Mouse (Mus musculus) forebrain, embryonic 13.5 days (tissue): Measurements from ENCODE around the gene Erg. TPM values are rescaled to one million over a fixed set of nuclear protein-coding genes. Genes with fewer than 3 reads are reported as not detected.

ENCODE experiments used
- ATAC-seq: fragments of 200-750 bp; cut with Nextera tagmentation; 2 replicates; pipeline ENCODE4 v1.8.0; 2017
- H3K27ac ChIP-seq: fragments of 300-500 bp; sonication (generic); 2 replicates; pipeline ENCODE4 v1.5.1; 2015; ENCODE audit warnings: inconsistent platforms, mild to moderate bottlenecking, moderate library complexity
- H3K27me3 ChIP-seq: fragments of 300-500 bp; sonication (generic); 2 replicates; pipeline ENCODE4 v1.6.1; 2015; ENCODE audit warnings: mild to moderate bottlenecking, inconsistent platforms
- H3K36me3 ChIP-seq: fragments of 300-500 bp; sonication (generic); 2 replicates; pipeline ENCODE4 v1.6.1; 2015; ENCODE audit warnings: mild to moderate bottlenecking, inconsistent platforms; ENCODE audit not compliant: poor library complexity, severe bottlenecking
- H3K4me1 ChIP-seq: fragments of 300-500 bp; sonication (generic); 2 replicates; pipeline ENCODE4 v1.6.1; 2015; ENCODE audit warnings: inconsistent platforms
- H3K4me2 ChIP-seq: fragments of 300-500 bp; sonication (generic); 2 replicates; pipeline ENCODE4 v1.6.1; 2015; ENCODE audit warnings: inconsistent platforms, mild to moderate bottlenecking, moderate library complexity
- H3K4me3 ChIP-seq: fragments of 300-500 bp; sonication (generic); 2 replicates; pipeline ENCODE4 v1.5.1; 2015; ENCODE audit warnings: mild to moderate bottlenecking, inconsistent platforms
- H3K9ac ChIP-seq: fragments of 300-500 bp; sonication (generic); 2 replicates; pipeline ENCODE4 v1.6.1; 2015; ENCODE audit warnings: mild to moderate bottlenecking, inconsistent platforms
- H3K9me3 ChIP-seq: fragments of 300-500 bp; sonication (generic); replicated peaks from 2 replicates; pipeline ENCODE4 v1.6.1; 2016; ENCODE audit warnings: inconsistent platforms
- WGBS: fragments of 180-500 bp; shearing (Covaris S2); methylation state at CpG from one replicate; pipeline ENCODE4 v1.1.7; 2015; 5-methylcytosine and 5-hydroxymethylcytosine counted together
- polyA plus RNA-seq: library from polyadenylated mRNA; unstranded; fragments of >200 nt; fragmentation: Nextera tagmentation; extraction: Ambion mirVana; gene quantifications from 2 replicates; pipeline ENCODE4 v1.2.1, GENCODE M21; 2015

Gene Erg
- polyA plus RNA-seq, 1 experiment from 2014 or later: 1.8 TPM

DNA sequence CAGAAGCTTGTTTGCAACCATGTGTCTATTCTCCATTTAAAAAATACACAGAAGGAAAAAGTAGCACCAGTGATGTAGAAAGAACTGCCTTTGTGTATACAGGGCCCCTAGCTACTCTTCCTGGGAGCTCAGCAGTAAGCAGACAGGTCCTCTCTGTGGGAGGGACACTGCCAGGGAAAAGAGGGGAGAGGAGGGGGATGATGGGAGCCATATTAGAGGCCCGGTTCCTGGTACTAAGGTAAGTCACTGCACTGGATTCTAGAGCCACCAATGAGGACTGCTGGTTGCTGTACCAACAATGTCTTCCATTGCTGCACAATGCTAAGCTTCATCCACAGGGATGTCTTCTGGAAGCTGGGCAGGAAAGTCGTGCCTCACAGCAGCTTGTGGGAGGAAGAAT, 80.3 kb downstream of the Erg start:
- Histone ChIP-seq H3K4me1 (no peaks in the 10 kb centered on the region), H3K4me3 (no peak overlapping the region), H3K27me3 (no peaks in the 10 kb centered on the region), H3K9me3 (no peaks in the 10 kb centered on the region), H3K9ac (no peak overlapping the region), H3K4me2 (no peak overlapping the region), H3K27ac (no peak overlapping the region), H3K36me3 (no peaks in the 10 kb centered on the region)
- 81% methylated on average over 2 of the region's 2 CpGs for WGBS
- ATAC-seq: no peak

DNA sequence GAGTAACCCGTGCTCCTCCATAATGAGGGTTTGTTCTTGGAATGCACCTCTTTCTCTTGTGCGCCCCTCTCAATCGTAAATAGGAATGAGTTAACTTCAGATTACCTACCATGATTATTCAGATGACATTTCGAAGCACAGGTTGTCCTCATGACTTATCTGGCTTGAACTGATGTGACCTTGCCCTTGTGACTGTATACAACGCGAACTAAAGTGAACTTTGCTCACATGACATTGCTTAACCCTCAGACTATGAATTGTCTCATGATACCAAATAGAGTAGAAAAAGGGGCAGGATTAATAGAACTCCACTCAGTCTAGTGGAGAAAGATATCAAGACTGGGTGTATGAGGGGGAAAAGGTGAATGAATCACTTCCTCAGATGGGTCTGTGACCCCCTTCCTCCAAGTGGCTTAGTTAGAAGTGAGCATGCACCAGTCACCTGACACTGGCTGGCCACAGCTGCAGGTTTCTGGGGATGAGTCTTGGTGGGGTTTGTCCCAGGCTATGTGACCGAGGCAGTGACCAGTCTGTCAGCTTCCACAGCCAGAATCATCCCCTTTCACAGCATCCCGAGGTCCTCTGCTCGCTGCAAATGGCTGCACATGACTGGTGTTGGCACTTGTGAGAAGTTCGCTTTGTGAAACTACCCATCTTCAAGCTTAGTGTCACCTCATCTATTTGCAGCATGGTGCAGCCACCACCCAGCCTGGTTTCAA, 89.7 kb downstream of the Erg start:
- Histone ChIP-seq H3K27ac (no peak overlapping the region), H3K9ac (no peak overlapping the region), H3K36me3 (no peaks in the 10 kb centered on the region), H3K4me1 (no peaks in the 10 kb centered on the region), H3K4me3 (no peak overlapping the region), H3K4me2 (no peak overlapping the region), H3K9me3 (no peaks in the 10 kb centered on the region), H3K27me3 (no peaks in the 10 kb centered on the region)
- no peak for ATAC-seq
- WGBS: 90% methylated on average over 10 of the region's 10 CpGs

DNA sequence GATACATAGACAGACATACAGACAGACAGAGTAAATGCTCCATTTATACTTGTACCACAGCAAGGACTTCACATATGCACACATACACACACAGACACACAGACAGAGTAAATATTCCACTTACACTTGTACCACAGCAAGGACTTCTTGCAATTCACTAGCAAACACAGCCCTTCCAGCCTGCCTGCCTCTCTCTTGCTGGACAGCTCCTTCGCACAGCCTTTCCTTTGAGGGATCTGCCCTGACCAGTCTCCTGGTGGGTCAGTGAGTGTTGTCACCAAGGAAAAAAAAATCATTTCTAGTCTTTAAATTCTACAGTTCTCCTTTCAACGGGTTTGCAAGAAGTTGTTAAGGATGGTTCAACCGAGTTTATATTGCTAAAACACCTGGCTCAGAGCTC, 92.3 kb downstream of the Erg start:
- Histone ChIP-seq H3K27ac (no peak overlapping the region), H3K9ac (no peak overlapping the region), H3K27me3 (no peaks in the 10 kb centered on the region), H3K4me1 (no peaks in the 10 kb centered on the region), H3K9me3 (no peaks in the 10 kb centered on the region), H3K4me2 (no peak overlapping the region), H3K36me3 (no peaks in the 10 kb centered on the region), H3K4me3 (no peak overlapping the region)
- ATAC-seq: no peak
- WGBS: 62% methylated on average over 3 of the region's 3 CpGs

DNA sequence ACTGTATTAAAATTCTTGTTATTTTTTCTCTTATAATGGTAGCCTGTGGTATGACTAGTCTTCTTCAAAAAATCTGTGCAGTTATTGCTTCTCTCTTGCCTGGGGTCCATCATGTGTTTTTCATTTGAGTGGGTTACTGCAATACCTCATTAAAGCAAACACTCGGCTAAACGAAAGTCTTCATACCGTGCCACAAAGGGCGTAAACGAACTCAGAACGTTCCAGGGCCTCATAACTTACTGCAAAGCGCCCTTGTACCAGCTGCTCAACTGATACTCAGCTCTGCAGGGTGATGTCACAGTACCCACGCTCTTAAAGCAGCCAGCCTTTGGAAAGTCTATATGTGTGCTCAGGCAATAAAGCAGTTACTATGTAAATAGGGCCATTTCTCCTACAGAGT, 93.1 kb downstream of the Erg start:
- ATAC-seq: no peak
- no peak overlapping the region for H3K4me3 ChIP-seq
- H3K9me3 ChIP-seq: no peaks in the 10 kb centered on the region
- H3K27ac ChIP-seq: no peak overlapping the region
- no peaks in the 10 kb centered on the region for H3K27me3 ChIP-seq
- H3K36me3 ChIP-seq: no peaks in the 10 kb centered on the region
- WGBS: 64% methylated on average over 8 of the region's 8 CpGs
- H3K9ac ChIP-seq: no peak overlapping the region
- H3K4me2 ChIP-seq: no peak overlapping the region
- H3K4me1 ChIP-seq: no peaks in the 10 kb centered on the region

DNA sequence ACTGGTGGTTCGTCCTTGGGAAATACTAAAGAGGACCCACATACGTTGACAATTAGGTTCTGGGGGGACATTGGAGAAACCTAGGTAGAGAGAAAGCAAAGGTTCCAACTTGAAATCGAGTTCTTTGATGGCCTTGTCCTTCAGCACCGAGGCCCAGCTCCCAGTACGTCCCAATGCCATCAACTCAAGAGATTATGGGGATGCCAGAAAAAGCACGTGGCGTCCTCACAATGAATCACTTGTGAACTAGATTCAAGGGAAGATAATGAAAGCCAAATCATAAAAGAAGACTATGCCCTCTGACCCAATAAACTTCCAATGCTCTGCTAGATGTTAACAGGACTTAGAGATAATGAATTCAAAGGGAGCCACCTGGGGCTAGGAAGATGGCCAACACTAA, 94.2 kb downstream of the Erg start:
- Histone ChIP-seq H3K27ac (no peak overlapping the region), H3K27me3 (no peaks in the 10 kb centered on the region), H3K4me3 (no peak overlapping the region), H3K9ac (no peak overlapping the region), H3K36me3 (no peaks in the 10 kb centered on the region), H3K4me2 (no peak overlapping the region), H3K4me1 (no peaks in the 10 kb centered on the region), H3K9me3 (no peaks in the 10 kb centered on the region)
- no peak for ATAC-seq
- 83% methylated on average over 7 of the region's 7 CpGs for WGBS

DNA sequence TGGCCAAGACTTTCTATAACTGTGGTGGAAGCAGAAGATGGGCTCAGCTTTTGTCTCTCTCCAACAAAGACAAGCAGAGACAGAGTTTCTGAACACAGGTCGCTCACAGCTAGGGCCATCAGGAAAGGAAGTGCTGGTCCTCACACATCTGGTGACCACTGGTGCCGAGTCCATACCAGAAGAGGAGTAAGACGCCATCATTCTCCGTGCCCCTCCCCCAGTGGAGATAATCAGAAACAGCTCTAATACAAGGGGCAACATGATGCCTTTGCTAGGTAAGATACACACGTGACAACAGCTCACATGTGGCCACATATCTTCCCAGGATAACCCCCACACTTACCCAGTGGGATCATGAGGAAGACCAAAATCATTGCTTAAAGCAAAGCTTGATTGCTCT, 96.0 kb downstream of the Erg start:
- ATAC-seq: no peak

DNA sequence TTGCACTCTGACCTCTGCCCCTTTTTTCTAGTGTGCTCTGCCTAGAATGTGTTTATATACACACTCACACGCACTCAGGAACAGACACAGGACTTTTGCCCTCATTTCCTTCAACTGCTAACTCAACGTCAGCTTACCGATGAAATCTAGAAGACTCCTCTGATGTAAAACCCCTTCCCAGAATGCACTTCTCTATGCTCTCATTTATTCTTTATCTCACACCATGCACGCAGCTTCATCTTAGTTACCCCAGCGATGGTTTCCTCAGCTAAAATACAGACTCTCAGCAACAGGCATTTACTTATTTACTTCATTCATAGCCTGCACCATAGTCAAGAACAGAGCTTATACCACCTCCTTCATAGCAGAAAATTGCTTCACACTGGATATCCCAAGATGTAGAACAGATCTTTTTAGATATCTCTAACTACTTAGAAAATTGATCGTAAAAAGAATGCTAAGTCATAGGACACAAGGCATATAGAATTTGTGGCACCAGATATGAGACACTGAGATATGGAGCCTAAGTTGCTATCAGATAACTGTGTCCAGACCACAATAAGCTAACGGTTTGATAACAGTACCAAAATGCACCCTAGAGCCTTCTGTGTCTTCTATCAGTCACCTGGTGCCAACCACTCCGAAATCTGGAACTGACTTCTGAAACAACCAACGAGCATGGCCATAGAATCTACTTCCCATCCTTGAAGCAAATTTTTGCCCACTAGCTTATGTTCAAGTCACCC, 98.6 kb downstream of the Erg start:
- Histone ChIP-seq H3K9me3 (no peaks in the 10 kb centered on the region), H3K27ac (no peak overlapping the region), H3K4me1 (no peaks in the 10 kb centered on the region), H3K27me3 (no peaks in the 10 kb centered on the region), H3K36me3 (no peaks in the 10 kb centered on the region), H3K9ac (no peak overlapping the region), H3K4me3 (no peak overlapping the region), H3K4me2 (no peak overlapping the region)
- no peak for ATAC-seq
- 92% methylated on average over 9 of the region's 9 CpGs for WGBS

More for the DNA sequence above, 96.0 kb downstream of the Erg start:
- no peaks in the 10 kb centered on the region for H3K36me3 ChIP-seq
- no peaks in the 10 kb centered on the region for H3K4me1 ChIP-seq
- H3K9ac ChIP-seq: no peak overlapping the region
- no peak overlapping the region for H3K4me2 ChIP-seq
- H3K9me3 ChIP-seq: no peaks in the 10 kb centered on the region
- no peak overlapping the region for H3K27ac ChIP-seq
- no peak overlapping the region for H3K4me3 ChIP-seq
- no peaks in the 10 kb centered on the region for H3K27me3 ChIP-seq
- WGBS: 80% methylated on average over 5 of the region's 5 CpGs

DNA sequence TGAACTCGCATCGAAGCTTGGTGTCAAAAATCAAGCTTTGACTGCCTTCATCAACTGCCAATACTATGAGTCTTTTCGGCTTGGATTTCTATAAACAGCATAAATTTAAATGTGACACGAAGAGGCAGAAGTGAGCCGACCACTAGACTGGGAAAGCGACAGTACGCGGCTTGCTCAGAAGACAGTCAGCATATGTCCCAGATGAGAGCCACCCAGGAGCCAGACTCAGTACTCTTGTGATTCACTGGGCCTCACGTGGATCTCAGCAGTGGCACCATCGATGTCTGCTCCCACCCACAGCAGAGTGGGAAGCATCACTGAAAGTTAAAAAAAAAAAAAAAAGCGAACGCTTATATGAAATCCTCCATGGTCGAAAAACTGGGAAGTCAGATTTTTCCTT, 105.2 kb downstream of the Erg start:
- H3K4me2 ChIP-seq: no peak overlapping the region
- H3K27ac ChIP-seq: no peak overlapping the region
- ATAC-seq: no peak
- no peaks in the 10 kb centered on the region for H3K4me1 ChIP-seq
- H3K27me3 ChIP-seq: no peaks in the 10 kb centered on the region
- H3K9me3 ChIP-seq: no peaks in the 10 kb centered on the region
- H3K9ac ChIP-seq: no peak overlapping the region
- H3K36me3 ChIP-seq: no peaks in the 10 kb centered on the region
- WGBS: 94% methylated on average over 13 of the region's 13 CpGs
- no peak overlapping the region for H3K4me3 ChIP-seq

DNA sequence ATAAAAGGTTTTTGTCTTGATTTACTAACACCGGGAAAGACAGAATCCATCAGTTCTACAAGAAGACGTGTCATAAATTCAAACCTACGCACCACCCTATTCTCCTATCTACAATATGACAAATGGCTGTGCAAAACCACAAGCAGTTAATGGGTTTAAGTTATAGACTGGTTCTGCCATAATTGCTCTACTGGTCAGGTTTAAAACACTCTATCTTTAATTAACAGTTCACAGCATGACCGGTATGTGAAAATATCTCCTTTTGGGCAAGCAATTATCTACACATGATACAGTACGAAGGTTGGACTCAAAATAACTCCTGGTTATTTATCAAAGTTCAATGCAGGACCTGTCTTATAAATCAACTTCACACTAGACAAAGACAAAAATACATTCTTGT, 107.8 kb downstream of the Erg start:
- ATAC-seq: no peak
- WGBS: 87% methylated on average over 5 of the region's 5 CpGs
- Histone ChIP-seq H3K9ac (no peak overlapping the region), H3K4me2 (no peak overlapping the region), H3K9me3 (no peaks in the 10 kb centered on the region), H3K27me3 (no peaks in the 10 kb centered on the region), H3K27ac (no peak overlapping the region), H3K36me3 (no peaks in the 10 kb centered on the region), H3K4me1 (no peaks in the 10 kb centered on the region), H3K4me3 (no peak overlapping the region)

DNA sequence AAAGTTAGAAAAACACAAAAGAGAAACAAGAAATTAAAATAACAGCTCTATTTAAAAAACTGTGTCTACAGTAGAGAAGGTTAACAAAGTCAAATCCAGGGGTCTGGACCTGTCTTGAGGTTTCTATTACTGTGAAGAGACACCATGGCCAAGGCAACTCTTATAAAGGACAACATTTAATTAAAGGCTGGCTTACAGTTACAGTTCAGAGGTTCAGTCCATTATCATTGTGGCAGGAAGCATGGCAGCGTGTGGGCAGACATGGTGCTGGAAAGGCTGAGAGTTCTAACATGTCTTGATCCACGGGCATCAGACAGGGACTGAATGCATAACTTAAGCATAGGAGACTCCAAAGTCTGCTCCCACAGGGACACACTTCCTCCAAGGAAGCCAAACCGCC, 111.4 kb downstream of the Erg start:
- Histone ChIP-seq H3K4me1 (no peaks in the 10 kb centered on the region), H3K9me3 (no peaks in the 10 kb centered on the region), H3K36me3 (no peaks in the 10 kb centered on the region), H3K27me3 (no peaks in the 10 kb centered on the region), H3K9ac (no peak overlapping the region), H3K4me2 (no peak overlapping the region), H3K27ac (no peak overlapping the region), H3K4me3 (no peak overlapping the region)
- ATAC-seq: no peak
- 91% methylated on average over 3 of the region's 3 CpGs for WGBS

DNA sequence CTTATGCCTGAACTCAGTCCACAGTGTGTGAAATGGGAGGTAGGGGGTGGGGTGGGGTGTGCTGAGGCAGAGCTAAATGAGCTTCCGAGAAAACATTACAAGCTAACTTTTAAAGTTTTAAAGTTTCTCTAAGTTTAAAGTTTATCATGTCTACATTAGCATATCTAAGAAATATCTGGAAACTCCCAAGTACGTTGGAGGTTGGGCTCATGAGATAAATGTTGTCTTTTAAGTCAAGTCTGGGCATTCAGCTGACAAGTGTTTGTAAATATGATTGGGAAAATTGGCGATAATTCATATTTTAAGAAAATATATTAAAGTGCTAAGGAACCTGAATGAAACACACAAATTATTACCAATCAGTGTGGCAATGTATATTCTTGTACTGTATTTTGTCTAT, 112.4 kb downstream of the Erg start:
- Histone ChIP-seq H3K27ac (no peak overlapping the region), H3K36me3 (no peaks in the 10 kb centered on the region), H3K4me1 (no peaks in the 10 kb centered on the region), H3K9me3 (no peaks in the 10 kb centered on the region), H3K27me3 (no peaks in the 10 kb centered on the region), H3K9ac (no peak overlapping the region), H3K4me2 (no peak overlapping the region), H3K4me3 (no peak overlapping the region)
- no peak for ATAC-seq
- whole genome bisulfite sequencing: 94% methylated on average over 3 of the region's 3 CpGs

DNA sequence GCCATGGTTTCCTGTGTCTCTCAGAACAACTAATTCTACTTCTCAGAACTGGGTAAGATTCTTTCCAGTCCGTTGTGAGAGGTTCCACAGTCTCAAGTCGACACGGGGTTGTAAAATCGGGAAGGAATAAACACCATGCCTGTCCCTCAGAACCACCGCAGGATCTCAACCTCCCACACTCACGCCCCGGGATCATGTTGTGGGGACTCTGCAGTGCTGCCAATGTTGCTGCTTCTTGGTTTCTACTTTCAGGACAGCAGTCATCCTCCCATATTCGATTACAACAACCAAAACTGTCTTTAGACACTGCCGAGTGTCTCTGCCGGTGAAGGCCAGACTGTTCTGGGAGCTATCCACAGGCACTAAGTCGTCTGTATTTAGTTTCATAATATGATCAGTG, 113.6 kb downstream of the Erg start:
- Histone ChIP-seq H3K27ac (no peak overlapping the region), H3K36me3 (no peaks in the 10 kb centered on the region), H3K4me2 (no peak overlapping the region), H3K4me1 (no peaks in the 10 kb centered on the region), H3K9ac (no peak overlapping the region), H3K4me3 (no peak overlapping the region), H3K9me3 (no peaks in the 10 kb centered on the region), H3K27me3 (no peaks in the 10 kb centered on the region)
- ATAC-seq: no peak
- WGBS: 90% methylated on average over 11 of the region's 11 CpGs
